Mouse (Mus musculus): ENCODE data around the gene Fndc11. TPM values are rescaled to one million over a fixed set of nuclear protein-coding genes. Genes with fewer than 3 reads are reported as not detected.
A peak's percentile ranks its signal among the peaks of the same experiment; 100 is the strongest.

The Fndc11 gene
- polyA plus RNA-seq, 1 experiment from 2014 or later, result not detected

- Histone ChIP-seq H3K4me3 (ENCODE audit: inconsistent target) (no peak overlapping the region), H3K79me2 (ENCODE audit: inconsistent target) (peaks cover 67% of the 10 kb centered on the region), H3K36me3 (ENCODE audit: inconsistent target) (peaks cover 94% of the 10 kb centered on the region), H3K27ac (no peak overlapping the region)
- WGBS (ENCODE audit: missing documents), result 96% methylated on average over 23 of the region's 23 CpGs
Observed at GRCm38 (mm10) chr2:181235681-181236566, 16.1 kb downstream of the Fndc11 start.

- peaks cover 79% of the 10 kb centered on the region for H3K36me3 ChIP-seq (ENCODE audit: inconsistent target)
- H3K27ac ChIP-seq, result no peak overlapping the region
- H3K4me3 ChIP-seq (ENCODE audit: inconsistent target), result no peak overlapping the region
- peaks cover 76% of the 10 kb centered on the region for H3K79me2 ChIP-seq (ENCODE audit: inconsistent target)
- 89% methylated on average over 15 of the region's 17 CpGs for WGBS (ENCODE audit: missing documents)
Observed at GRCm38 (mm10) chr2:181237251-181238014, 17.6 kb downstream of the Fndc11 start.

GRCm38 (mm10) chr2:181238091-181238610 lies 18.3 kb downstream of the Fndc11 start:
- Histone ChIP-seq H3K79me2 (ENCODE audit: inconsistent target) (peaks cover 70% of the 10 kb centered on the region), H3K4me3 (ENCODE audit: inconsistent target) (no peak overlapping the region), H3K36me3 (ENCODE audit: inconsistent target) (peaks cover 72% of the 10 kb centered on the region), H3K27ac (no peak overlapping the region)
- 96% methylated on average over 10 of the region's 10 CpGs for WGBS (ENCODE audit: missing documents)

DNA sequence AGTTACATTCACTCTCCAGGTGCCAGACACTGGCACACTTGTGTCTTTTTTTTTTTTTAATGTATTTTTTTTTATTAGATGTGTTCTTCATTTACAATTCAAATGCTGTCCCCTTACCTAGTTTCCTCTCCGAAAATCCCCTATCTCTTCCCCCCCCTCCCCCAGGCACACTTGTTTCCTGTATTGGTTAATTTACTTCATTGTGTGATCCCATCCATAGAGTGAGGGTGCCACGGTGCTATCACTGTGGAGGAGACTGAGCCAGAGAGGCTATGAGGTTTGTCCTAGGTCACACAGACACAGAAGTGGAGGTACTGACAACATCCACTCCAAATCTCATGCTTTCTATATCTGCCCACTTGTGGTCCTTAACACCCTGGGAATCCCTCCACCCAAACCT lies 19.0 kb downstream of the Fndc11 start:
- Histone ChIP-seq H3K27ac (no peak overlapping the region), H3K4me3 (ENCODE audit: inconsistent target) (no peak overlapping the region), H3K79me2 (ENCODE audit: inconsistent target) (peaks cover 63% of the 10 kb centered on the region), H3K36me3 (ENCODE audit: inconsistent target) (peaks cover 65% of the 10 kb centered on the region)
- WGBS (ENCODE audit: missing documents), result 95% methylated on average over 2 of the region's 2 CpGs

- no peak overlapping the region for H3K4me3 ChIP-seq (ENCODE audit: inconsistent target)
- H3K79me2 ChIP-seq (ENCODE audit: inconsistent target), result peaks cover 59% of the 10 kb centered on the region
- peaks cover 61% of the 10 kb centered on the region for H3K36me3 ChIP-seq (ENCODE audit: inconsistent target)
- 96% methylated on average over 9 of the region's 9 CpGs for WGBS (ENCODE audit: missing documents)
- H3K27ac ChIP-seq, result no peak overlapping the region
Observed at GRCm38 (mm10) chr2:181239261-181239660, 19.4 kb downstream of the Fndc11 start.

- H3K4me3 ChIP-seq (ENCODE audit: inconsistent target), result peak overlapping the region; percentile 77
- peak overlapping the region; percentile 72; the same call in 1 of the 2 replicates for H3K27ac ChIP-seq
- peaks cover 42% of the 10 kb centered on the region for H3K79me2 ChIP-seq (ENCODE audit: inconsistent target)
- peaks cover 44% of the 10 kb centered on the region for H3K36me3 ChIP-seq (ENCODE audit: inconsistent target)
- WGBS (ENCODE audit: missing documents), result 91% methylated on average over 13 of the region's 13 CpGs
Observed at GRCm38 (mm10) chr2:181240806-181241440, 21.1 kb downstream of the Fndc11 start.

DNA sequence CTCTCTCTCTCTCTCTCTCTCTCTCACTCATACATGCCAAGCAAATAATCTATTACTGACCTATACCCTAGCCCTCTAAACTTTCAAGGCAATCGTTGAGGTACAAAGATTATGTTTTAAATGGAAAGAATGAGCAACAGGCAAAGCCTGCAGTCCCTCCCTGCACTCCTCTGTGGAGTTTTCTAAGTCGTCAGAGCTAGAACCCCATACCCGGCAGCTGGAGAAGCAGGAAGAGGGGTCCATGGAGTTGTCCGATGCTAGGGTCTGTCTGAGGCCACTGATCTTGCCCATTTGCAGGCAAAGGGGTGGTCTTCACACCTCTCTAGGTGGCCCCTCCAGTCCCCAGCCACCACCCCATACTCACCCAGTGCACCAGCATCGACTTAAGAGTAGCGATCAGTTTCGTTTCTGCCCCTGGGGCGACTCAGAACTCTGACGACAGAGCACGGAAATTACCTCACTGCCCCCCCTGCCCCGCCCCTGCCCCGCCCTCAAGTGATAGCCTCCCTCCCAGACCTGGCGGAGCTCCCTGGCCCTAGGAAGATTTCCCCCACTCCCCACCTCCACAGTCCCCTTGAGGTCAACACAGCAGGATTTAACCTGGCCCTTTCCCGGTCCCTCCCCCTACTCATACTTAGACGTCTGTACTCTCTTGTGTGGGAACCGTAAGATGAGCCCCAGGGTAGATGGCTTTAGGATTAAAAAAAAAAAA lies 21.9 kb downstream of the Fndc11 start, which contains the start of gene Helz2:
Gene Helz2, minus strand, starts transcription at position 426 of the 712 bp plus-strand sequence.
- Histone ChIP-seq H3K36me3 (ENCODE audit: inconsistent target) (peaks cover 36% of the 10 kb centered on the region), H3K79me2 (ENCODE audit: inconsistent target) (peaks cover 36% of the 10 kb centered on the region), H3K4me3 (ENCODE audit: inconsistent target) (peak within 1 kb of the TSS; percentile 77), H3K27ac (peak within 1 kb of the TSS; percentile 72)
- WGBS (ENCODE audit: missing documents), result 6% methylated on average over 10 of the region's 16 CpGs

- peak overlapping the region; percentile 77 for H3K4me3 ChIP-seq (ENCODE audit: inconsistent target)
- WGBS (ENCODE audit: missing documents), result 58% methylated on average over 3 of the region's 3 CpGs
- peak overlapping the region; percentile 72 for H3K27ac ChIP-seq
- H3K36me3 ChIP-seq (ENCODE audit: inconsistent target), result peaks cover 34% of the 10 kb centered on the region
- peaks cover 36% of the 10 kb centered on the region for H3K79me2 ChIP-seq (ENCODE audit: inconsistent target)
Observed at GRCm38 (mm10) chr2:181242314-181242665, 22.5 kb downstream of the Fndc11 start.

- peaks cover 30% of the 10 kb centered on the region for H3K79me2 ChIP-seq (ENCODE audit: inconsistent target)
- H3K27ac ChIP-seq, result peak overlapping the region; percentile 33; the same call in 1 of the 2 replicates
- H3K4me3 ChIP-seq (ENCODE audit: inconsistent target), result no peak overlapping the region; the same call in 1 of the 2 replicates
- 7% methylated on average over 9 of the region's 11 CpGs for WGBS (ENCODE audit: missing documents)
- H3K36me3 ChIP-seq (ENCODE audit: inconsistent target), result peaks cover 19% of the 10 kb centered on the region; the same call in 1 of the 2 replicates
Observed at GRCm38 (mm10) chr2:181243706-181244394, 24.0 kb downstream of the Fndc11 start.

DNA sequence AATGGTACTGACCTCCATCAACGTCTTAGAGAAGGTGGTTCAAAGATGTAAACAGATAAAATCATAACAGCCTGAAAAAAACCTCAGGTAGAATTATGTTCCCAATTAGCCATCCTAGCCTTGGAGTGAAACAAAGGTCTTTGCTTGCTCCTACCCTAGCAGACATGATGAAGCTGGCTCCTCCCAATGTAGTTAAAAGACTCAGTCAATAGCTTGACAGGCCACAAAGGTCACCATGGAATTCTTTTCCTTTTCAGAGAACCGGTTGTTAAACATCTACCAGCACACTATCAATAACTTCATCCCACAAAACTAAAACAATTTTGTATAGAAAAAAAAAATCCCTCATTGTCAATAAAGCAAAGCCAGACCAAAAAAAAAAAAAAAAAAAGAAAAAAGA lies 25.2 kb downstream of the Fndc11 start:
- H3K27ac ChIP-seq, result no peak overlapping the region
- H3K36me3 ChIP-seq (ENCODE audit: inconsistent target), result peaks cover 7% of the 10 kb centered on the region; the same call in 1 of the 2 replicates
- H3K79me2 ChIP-seq (ENCODE audit: inconsistent target), result peaks cover 18% of the 10 kb centered on the region
- no peak overlapping the region for H3K4me3 ChIP-seq (ENCODE audit: inconsistent target)
- WGBS (ENCODE audit: missing documents), result 87% methylated on average over 2 of the region's 2 CpGs

DNA sequence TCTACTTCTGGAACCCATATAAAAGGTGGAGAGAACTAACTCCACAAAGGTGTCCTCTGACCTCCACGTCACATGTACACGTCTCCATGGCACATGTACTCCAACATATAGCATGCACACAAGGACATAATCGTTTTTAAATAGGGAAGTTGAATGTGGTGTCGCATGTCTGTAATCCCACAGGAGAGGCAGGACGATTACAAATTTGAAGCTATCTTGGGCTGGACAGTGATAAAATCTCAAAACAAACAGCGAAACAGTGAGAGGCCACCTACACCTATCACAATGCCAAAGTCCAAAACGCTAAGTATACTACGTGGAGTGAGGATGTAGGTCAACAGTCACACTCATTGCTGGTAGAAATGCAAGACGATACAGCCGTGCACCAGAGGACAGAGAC lies 29.4 kb downstream of the Fndc11 start:
- Histone ChIP-seq H3K36me3 (ENCODE audit: inconsistent target) (peaks cover 17% of the 10 kb centered on the region), H3K79me2 (ENCODE audit: inconsistent target) (no peaks in the 10 kb centered on the region), H3K27ac (no peak overlapping the region), H3K4me3 (ENCODE audit: inconsistent target) (no peak overlapping the region)
- WGBS (ENCODE audit: missing documents), result 88% methylated on average over 10 of the region's 10 CpGs

DNA sequence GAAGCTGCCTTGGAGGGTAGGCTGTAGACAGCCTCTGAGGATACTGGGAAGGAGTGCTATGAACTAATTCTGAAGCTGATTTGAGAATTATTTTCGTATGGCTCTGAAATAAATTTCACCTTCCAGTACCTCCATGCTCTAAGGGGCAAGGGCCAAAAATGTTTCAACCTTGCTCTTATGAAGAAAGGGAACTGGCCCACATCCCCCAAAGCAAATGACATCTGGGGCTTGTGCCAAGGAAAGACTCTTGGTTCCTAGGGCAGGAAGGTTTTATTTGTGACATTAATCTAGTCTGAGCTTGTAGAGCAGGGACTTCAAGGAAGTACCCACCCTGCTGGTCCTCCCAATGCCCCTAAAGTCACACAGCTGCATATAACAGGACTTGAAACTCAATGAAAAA lies 32.0 kb downstream of the Fndc11 start:
- H3K4me3 ChIP-seq (ENCODE audit: inconsistent target), result no peak overlapping the region

DNA sequence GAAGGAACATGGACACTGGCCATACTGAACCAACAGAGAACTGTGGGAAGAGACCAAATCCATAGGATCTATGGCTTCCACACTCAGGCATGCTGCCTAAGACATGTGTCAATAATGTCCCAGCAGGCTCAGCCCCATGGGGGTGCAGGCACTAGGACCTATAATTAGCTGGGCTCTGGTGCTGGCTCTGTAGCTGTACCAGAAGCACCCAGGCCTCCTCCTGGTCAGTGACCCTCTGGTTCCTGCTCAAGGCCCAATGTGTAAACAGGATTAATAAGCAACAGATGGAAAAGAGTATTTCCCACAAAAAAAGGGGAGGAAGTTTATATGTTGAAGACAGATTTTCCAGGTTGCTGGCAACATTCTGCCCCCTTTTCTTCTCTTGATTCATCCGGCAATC lies 33.4 kb downstream of the Fndc11 start:
- Histone ChIP-seq H3K36me3 (ENCODE audit: inconsistent target) (peaks cover 52% of the 10 kb centered on the region), H3K79me2 (ENCODE audit: inconsistent target) (no peaks in the 10 kb centered on the region), H3K27ac (no peak overlapping the region), H3K4me3 (ENCODE audit: inconsistent target) (no peak overlapping the region)
- 100% methylated on average over 1 of the region's 1 CpGs for WGBS (ENCODE audit: missing documents)

More for the DNA sequence above, 32.0 kb downstream of the Fndc11 start:
- WGBS (ENCODE audit: missing documents), result 100% methylated on average over 1 of the region's 1 CpGs
- Histone ChIP-seq H3K27ac (no peak overlapping the region), H3K36me3 (ENCODE audit: inconsistent target) (peaks cover 40% of the 10 kb centered on the region), H3K79me2 (ENCODE audit: inconsistent target) (no peaks in the 10 kb centered on the region)
